Mouse (Mus musculus): ENCODE data around the gene Ppp1r9a. TPM values are rescaled to one million over a fixed set of nuclear protein-coding genes. Genes with fewer than 3 reads are reported as not detected.

The Ppp1r9a gene
- total and polyA plus RNA-seq, 2 experiments from 2014 or later, result 39.1 to 85.5 TPM

- TF ChIP-seq CTCF (IDR thresholded peaks at IDR 0.05; ENCODE audit: low read depth), result no peak
- WGBS, result 91% methylated on average over 7 of the region's 7 CpGs
Observed at GRCm38 (mm10) chr6:5104238-5104637, 201.5 kb downstream of the Ppp1r9a start.

GRCm38 (mm10) chr6:5108494-5108893 lies 205.8 kb downstream of the Ppp1r9a start:
- no peak overlapping the region for H3K27ac ChIP-seq (ENCODE audit: low read depth, low read length)
- no peak overlapping the region for H3K9ac ChIP-seq
- ATAC-seq (no peak), DNase-seq (no peak)
- H3K4me3 ChIP-seq (ENCODE audit: low read depth, low read length), result no peak overlapping the region
- TF ChIP-seq CTCF (IDR thresholded peaks at IDR 0.05; ENCODE audit: low read depth), result no peak
- H3K4me1 ChIP-seq (ENCODE audit: insufficient read depth), result no peaks in the 10 kb centered on the region
- 40% methylated on average over 3 of the region's 3 CpGs for WGBS
- no peak overlapping the region for H3K4me2 ChIP-seq (ENCODE audit: low read depth)
- no peaks in the 10 kb centered on the region for H3K9me3 ChIP-seq (ENCODE audit: low read length)
- H3K36me3 ChIP-seq (ENCODE audit: insufficient read depth), result 0 out of 2 replicates have a peak, but pooled peaks cover 1% of the 10 kb centered on the region
- H3K27me3 ChIP-seq (ENCODE audit: insufficient read depth, low read length), result no peaks in the 10 kb centered on the region

More at GRCm38 (mm10) chr6:5104238-5104637, 201.5 kb downstream of the Ppp1r9a start:
- no peak overlapping the region for H3K4me2 ChIP-seq (ENCODE audit: low read depth)
- no peak overlapping the region for H3K27ac ChIP-seq (ENCODE audit: low read depth, low read length)
- H3K27me3 ChIP-seq (ENCODE audit: insufficient read depth, low read length), result no peaks in the 10 kb centered on the region
- H3K4me1 ChIP-seq (ENCODE audit: insufficient read depth), result no peaks in the 10 kb centered on the region
- H3K36me3 ChIP-seq (ENCODE audit: insufficient read depth), result no peaks in the 10 kb centered on the region
- no peak overlapping the region for H3K9ac ChIP-seq
- no peak overlapping the region for H3K4me3 ChIP-seq (ENCODE audit: low read depth, low read length)
- no peak for DNase-seq
- no peaks in the 10 kb centered on the region for H3K9me3 ChIP-seq (ENCODE audit: low read length)
- no peak for ATAC-seq

- no peak overlapping the region; the same call in 1 of the 2 replicates for H3K27ac ChIP-seq (ENCODE audit: low read depth, low read length)
- no peaks in the 10 kb centered on the region for H3K27me3 ChIP-seq (ENCODE audit: insufficient read depth, low read length)
- H3K4me1 ChIP-seq (ENCODE audit: insufficient read depth), result no peaks in the 10 kb centered on the region
- 0 out of 2 replicates have a peak, but pooled peaks cover 10% of the 10 kb centered on the region for H3K36me3 ChIP-seq (ENCODE audit: insufficient read depth)
- 3% methylated on average over 18 of the region's 18 CpGs for WGBS
- H3K9me3 ChIP-seq (ENCODE audit: low read length), result no peaks in the 10 kb centered on the region
- peak; percentile 100 for TF ChIP-seq CTCF (IDR thresholded peaks at IDR 0.05; ENCODE audit: low read depth)
- peak; percentile 91 for DNase-seq
- peak overlapping the region; percentile 26 for H3K9ac ChIP-seq
- peak overlapping the region; percentile 57 for H3K4me2 ChIP-seq (ENCODE audit: low read depth)
- ATAC-seq, result peak; percentile 98
- peak overlapping the region; percentile 36 for H3K4me3 ChIP-seq (ENCODE audit: low read depth, low read length)
Observed at GRCm38 (mm10) chr6:5109925-5110714, 207.4 kb downstream of the Ppp1r9a start.

DNA sequence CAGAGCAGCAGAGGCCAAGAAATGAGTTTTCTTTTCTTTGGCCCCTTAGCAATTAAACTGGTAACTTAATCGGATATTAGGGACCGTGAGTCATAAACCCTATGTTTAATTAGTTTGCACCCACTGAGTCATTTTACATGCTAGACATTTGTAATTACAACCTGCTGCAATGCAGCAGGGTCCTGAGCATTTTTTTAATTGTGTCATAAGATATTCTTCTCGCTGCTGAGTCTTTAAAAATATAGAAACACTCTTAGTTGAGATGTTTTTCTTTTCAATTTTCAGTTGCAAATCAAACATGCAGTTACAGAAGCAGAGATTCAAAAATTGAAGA lies 208.0 kb downstream of the Ppp1r9a start:
- Histone ChIP-seq H3K9me3 (ENCODE audit: low read length) (no peaks in the 10 kb centered on the region), H3K27me3 (ENCODE audit: insufficient read depth, low read length) (no peaks in the 10 kb centered on the region), H3K4me3 (ENCODE audit: low read depth, low read length) (no peak overlapping the region), H3K4me2 (ENCODE audit: low read depth) (no peak overlapping the region), H3K27ac (ENCODE audit: low read depth, low read length) (no peak overlapping the region), H3K36me3 (ENCODE audit: insufficient read depth) (peaks cover 15% of the 10 kb centered on the region; the same call in 1 of the 2 replicates), H3K9ac (no peak overlapping the region), H3K4me1 (ENCODE audit: insufficient read depth) (no peaks in the 10 kb centered on the region)
- 17% methylated on average over 3 of the region's 3 CpGs for WGBS
- no peak for TF ChIP-seq CTCF (IDR thresholded peaks at IDR 0.05; ENCODE audit: low read depth)
- peak; percentile 21; the same call in 1 of the 2 replicates for ATAC-seq
- DNase-seq, result no peak

GRCm38 (mm10) chr6:5113103-5113502 lies 210.4 kb downstream of the Ppp1r9a start:
- no peaks in the 10 kb centered on the region for H3K27me3 ChIP-seq (ENCODE audit: insufficient read depth, low read length)
- no peaks in the 10 kb centered on the region for H3K4me1 ChIP-seq (ENCODE audit: insufficient read depth)
- H3K9me3 ChIP-seq (ENCODE audit: low read length), result no peaks in the 10 kb centered on the region
- no peak for ATAC-seq
- H3K4me2 ChIP-seq (ENCODE audit: low read depth), result no peak overlapping the region
- no peak overlapping the region for H3K4me3 ChIP-seq (ENCODE audit: low read depth, low read length)
- TF ChIP-seq CTCF (IDR thresholded peaks at IDR 0.05; ENCODE audit: low read depth), result no peak
- no peak overlapping the region for H3K27ac ChIP-seq (ENCODE audit: low read depth, low read length)
- WGBS, result 50% methylated on average over 8 of the region's 8 CpGs
- H3K9ac ChIP-seq, result no peak overlapping the region
- peaks cover 19% of the 10 kb centered on the region; the same call in 1 of the 2 replicates for H3K36me3 ChIP-seq (ENCODE audit: insufficient read depth)
- no peak for DNase-seq

GRCm38 (mm10) chr6:5113734-5114133 lies 211.0 kb downstream of the Ppp1r9a start:
- Histone ChIP-seq H3K4me3 (ENCODE audit: low read depth, low read length) (no peak overlapping the region), H3K4me2 (ENCODE audit: low read depth) (no peak overlapping the region), H3K27ac (ENCODE audit: low read depth, low read length) (no peak overlapping the region), H3K27me3 (ENCODE audit: insufficient read depth, low read length) (no peaks in the 10 kb centered on the region), H3K4me1 (ENCODE audit: insufficient read depth) (no peaks in the 10 kb centered on the region), H3K9me3 (ENCODE audit: low read length) (no peaks in the 10 kb centered on the region), H3K36me3 (ENCODE audit: insufficient read depth) (peaks cover 19% of the 10 kb centered on the region; the same call in 1 of the 2 replicates), H3K9ac (no peak overlapping the region)
- 65% methylated on average over 5 of the region's 5 CpGs for WGBS
- no peak for ATAC-seq
- no peak for TF ChIP-seq CTCF (IDR thresholded peaks at IDR 0.05; ENCODE audit: low read depth)
- DNase-seq, result no peak

DNA sequence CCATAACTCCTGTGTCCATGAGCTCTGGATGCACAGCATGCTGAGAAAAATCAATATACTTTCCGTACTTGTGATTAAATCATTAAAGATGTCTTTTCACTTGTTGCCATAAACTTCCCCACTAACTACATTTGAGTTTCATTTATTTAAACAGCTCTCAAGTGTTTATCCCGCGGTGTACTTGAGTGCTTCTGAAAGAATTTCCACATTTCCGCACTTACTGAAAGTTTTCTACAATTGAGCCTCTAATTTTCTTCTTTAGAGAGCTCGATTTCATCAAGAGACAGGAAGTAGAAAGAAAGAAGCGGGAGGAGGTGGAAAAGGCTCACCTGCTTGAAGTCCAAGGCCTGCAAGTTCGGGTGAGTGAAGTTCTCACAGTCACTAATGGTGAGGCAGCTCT lies 212.1 kb downstream of the Ppp1r9a start:
- Histone ChIP-seq H3K4me1 (ENCODE audit: insufficient read depth) (no peaks in the 10 kb centered on the region), H3K4me3 (ENCODE audit: low read depth, low read length) (no peak overlapping the region), H3K27me3 (ENCODE audit: insufficient read depth, low read length) (no peaks in the 10 kb centered on the region), H3K36me3 (ENCODE audit: insufficient read depth) (peaks cover 19% of the 10 kb centered on the region; the same call in 1 of the 2 replicates), H3K9ac (no peak overlapping the region), H3K27ac (ENCODE audit: low read depth, low read length) (no peak overlapping the region), H3K9me3 (ENCODE audit: low read length) (no peaks in the 10 kb centered on the region), H3K4me2 (ENCODE audit: low read depth) (no peak overlapping the region)
- 86% methylated on average over 7 of the region's 7 CpGs for WGBS
- DNase-seq (no peak), ATAC-seq (no peak)
- no peak for TF ChIP-seq CTCF (IDR thresholded peaks at IDR 0.05; ENCODE audit: low read depth)

Data from forebrain, postnatal 0 days (tissue).